Mouse (Mus musculus): ENCODE data around the gene Ube2d2b. TPM values are rescaled to one million over a fixed set of nuclear protein-coding genes. Genes with fewer than 3 reads are reported as not detected.

Gene Ube2d2b
- polyA plus RNA-seq, 1 experiment from 2014 or later = 0.26 TPM

- H3K4me1 ChIP-seq = no peaks in the 10 kb centered on the region
- no peaks in the 10 kb centered on the region for H3K9me3 ChIP-seq
- WGBS = 97% methylated on average over 1 of the region's 1 CpGs
Observed at GRCm38 (mm10) chr5:107822521-107822920, 7.4 kb upstream of the Ube2d2b start.

GRCm38 (mm10) chr5:107831351-107831750, 1.5 kb downstream of the Ube2d2b start:
- WGBS = 87% methylated on average over 3 of the region's 3 CpGs
- Histone ChIP-seq H3K27me3 (no peaks in the 10 kb centered on the region), H3K36me3 (replicated peaks) (peaks cover 7% of the 10 kb centered on the region)

More at GRCm38 (mm10) chr5:107822521-107822920, 7.4 kb upstream of the Ube2d2b start:
- Histone ChIP-seq H3K9ac (no peak overlapping the region), H3K4me2 (no peak overlapping the region), H3K27me3 (no peaks in the 10 kb centered on the region), H3K4me3 (replicated peaks) (no peak overlapping the region), H3K27ac (no peak overlapping the region), H3K36me3 (replicated peaks) (0 out of 2 replicates have a peak, but pooled peaks cover 2% of the 10 kb centered on the region)
- ATAC-seq (ENCODE audit: low FRiP score) = no peak

GRCm38 (mm10) chr5:107834287-107834686, 4.4 kb downstream of the Ube2d2b start:
- H3K4me2 ChIP-seq = no peak overlapping the region
- no peaks in the 10 kb centered on the region for H3K27me3 ChIP-seq
- H3K4me3 ChIP-seq (replicated peaks) = no peak overlapping the region
- 97% methylated on average over 1 of the region's 1 CpGs for WGBS
- peaks cover 7% of the 10 kb centered on the region for H3K36me3 ChIP-seq (replicated peaks)
- no peak overlapping the region for H3K27ac ChIP-seq
- H3K4me1 ChIP-seq = no peaks in the 10 kb centered on the region
- peaks cover 6% of the 10 kb centered on the region for H3K9me3 ChIP-seq
- ATAC-seq (ENCODE audit: low FRiP score) = no peak
- H3K9ac ChIP-seq = no peak overlapping the region

More at GRCm38 (mm10) chr5:107831351-107831750, 1.5 kb downstream of the Ube2d2b start:
- Histone ChIP-seq H3K4me2 (no peak overlapping the region), H3K4me1 (no peaks in the 10 kb centered on the region), H3K27ac (no peak overlapping the region), H3K4me3 (replicated peaks) (no peak overlapping the region), H3K9me3 (peaks cover 6% of the 10 kb centered on the region), H3K9ac (no peak overlapping the region)
- no peak for ATAC-seq (ENCODE audit: low FRiP score)

GRCm38 (mm10) chr5:107838891-107839644, 9.2 kb downstream of the Ube2d2b start:
- 78% methylated on average over 3 of the region's 3 CpGs for WGBS
- ATAC-seq (ENCODE audit: low FRiP score) = no peak

GRCm38 (mm10) chr5:107840549-107841238, 10.8 kb downstream of the Ube2d2b start:
- H3K9ac ChIP-seq = no peak overlapping the region
- H3K4me1 ChIP-seq = no peaks in the 10 kb centered on the region
- no peak for ATAC-seq (ENCODE audit: low FRiP score)
- H3K36me3 ChIP-seq (replicated peaks) = peaks cover 4% of the 10 kb centered on the region; the same call in 1 of the 2 replicates
- no peak overlapping the region for H3K4me2 ChIP-seq
- no peak overlapping the region for H3K4me3 ChIP-seq (replicated peaks)
- no peaks in the 10 kb centered on the region for H3K27me3 ChIP-seq
- no peaks in the 10 kb centered on the region for H3K9me3 ChIP-seq
- WGBS = 93% methylated on average over 5 of the region's 5 CpGs
- no peak overlapping the region for H3K27ac ChIP-seq

More at GRCm38 (mm10) chr5:107838891-107839644, 9.2 kb downstream of the Ube2d2b start:
- no peak overlapping the region for H3K27ac ChIP-seq
- no peaks in the 10 kb centered on the region for H3K4me1 ChIP-seq
- H3K9ac ChIP-seq = no peak overlapping the region
- no peak overlapping the region for H3K4me3 ChIP-seq (replicated peaks)
- H3K27me3 ChIP-seq = no peaks in the 10 kb centered on the region
- H3K4me2 ChIP-seq = no peak overlapping the region
- H3K9me3 ChIP-seq = no peaks in the 10 kb centered on the region
- peaks cover 4% of the 10 kb centered on the region; the same call in 1 of the 2 replicates for H3K36me3 ChIP-seq (replicated peaks)

- ATAC-seq (ENCODE audit: low FRiP score) = no peak
- 81% methylated on average over 5 of the region's 5 CpGs for WGBS
- Histone ChIP-seq H3K36me3 (replicated peaks) (no peaks in the 10 kb centered on the region), H3K27ac (no peak overlapping the region), H3K4me2 (no peak overlapping the region), H3K9me3 (no peaks in the 10 kb centered on the region; the same call in 1 of the 2 replicates), H3K4me1 (peaks cover 3% of the 10 kb centered on the region; the same call in 1 of the 2 replicates), H3K27me3 (no peaks in the 10 kb centered on the region), H3K9ac (no peak overlapping the region), H3K4me3 (replicated peaks) (no peak overlapping the region)
Observed at GRCm38 (mm10) chr5:107847349-107847748, 17.4 kb downstream of the Ube2d2b start.

- peaks cover 3% of the 10 kb centered on the region; the same call in 1 of the 2 replicates for H3K4me1 ChIP-seq
- H3K36me3 ChIP-seq (replicated peaks) = no peaks in the 10 kb centered on the region
- ATAC-seq (ENCODE audit: low FRiP score) = no peak
- H3K4me3 ChIP-seq (replicated peaks) = no peak overlapping the region
- H3K27ac ChIP-seq = no peak overlapping the region
- H3K27me3 ChIP-seq = no peaks in the 10 kb centered on the region
- H3K9me3 ChIP-seq = no peaks in the 10 kb centered on the region; the same call in 1 of the 2 replicates
- 94% methylated on average over 2 of the region's 2 CpGs for WGBS
- H3K9ac ChIP-seq = no peak overlapping the region
- H3K4me2 ChIP-seq = no peak overlapping the region
Observed at GRCm38 (mm10) chr5:107847817-107848216, 17.9 kb downstream of the Ube2d2b start.

- no peak overlapping the region for H3K4me2 ChIP-seq
- no peak overlapping the region for H3K27ac ChIP-seq
- ATAC-seq (ENCODE audit: low FRiP score) = no peak
- no peaks in the 10 kb centered on the region; the same call in 1 of the 2 replicates for H3K9me3 ChIP-seq
- H3K36me3 ChIP-seq (replicated peaks) = no peaks in the 10 kb centered on the region
- no peaks in the 10 kb centered on the region for H3K27me3 ChIP-seq
- no peak overlapping the region for H3K9ac ChIP-seq
- H3K4me1 ChIP-seq = peaks cover 7% of the 10 kb centered on the region
- WGBS = 85% methylated on average over 4 of the region's 4 CpGs
- H3K4me3 ChIP-seq (replicated peaks) = no peak overlapping the region
Observed at GRCm38 (mm10) chr5:107848964-107849363, 19.1 kb downstream of the Ube2d2b start.

GRCm38 (mm10) chr5:107853807-107854206, 23.9 kb downstream of the Ube2d2b start:
- H3K9me3 ChIP-seq = no peaks in the 10 kb centered on the region; the same call in 1 of the 2 replicates
- no peak for ATAC-seq (ENCODE audit: low FRiP score)
- no peak overlapping the region for H3K27ac ChIP-seq
- no peaks in the 10 kb centered on the region for H3K27me3 ChIP-seq
- H3K9ac ChIP-seq = no peak overlapping the region
- no peaks in the 10 kb centered on the region for H3K36me3 ChIP-seq (replicated peaks)
- no peak overlapping the region for H3K4me3 ChIP-seq (replicated peaks)
- H3K4me2 ChIP-seq = no peak overlapping the region
- peaks cover 12% of the 10 kb centered on the region for H3K4me1 ChIP-seq
- 21% methylated on average over 6 of the region's 6 CpGs for WGBS

GRCm38 (mm10) chr5:107854556-107854955, 24.7 kb downstream of the Ube2d2b start:
- ATAC-seq (ENCODE audit: low FRiP score) = no peak
- no peaks in the 10 kb centered on the region; the same call in 1 of the 2 replicates for H3K9me3 ChIP-seq
- no peak overlapping the region for H3K4me2 ChIP-seq
- H3K4me3 ChIP-seq (replicated peaks) = no peak overlapping the region
- H3K9ac ChIP-seq = no peak overlapping the region
- no peaks in the 10 kb centered on the region for H3K36me3 ChIP-seq (replicated peaks)
- peaks cover 10% of the 10 kb centered on the region for H3K4me1 ChIP-seq
- H3K27me3 ChIP-seq = no peaks in the 10 kb centered on the region
- 74% methylated on average over 3 of the region's 3 CpGs for WGBS
- no peak overlapping the region for H3K27ac ChIP-seq

GRCm38 (mm10) chr5:107855546-107855945, 25.6 kb downstream of the Ube2d2b start:
- no peak overlapping the region for H3K4me3 ChIP-seq (replicated peaks)
- ATAC-seq (ENCODE audit: low FRiP score) = no peak
- H3K36me3 ChIP-seq (replicated peaks) = no peaks in the 10 kb centered on the region
- H3K4me1 ChIP-seq = peaks cover 10% of the 10 kb centered on the region
- H3K4me2 ChIP-seq = no peak overlapping the region
- no peaks in the 10 kb centered on the region for H3K9me3 ChIP-seq
- H3K27ac ChIP-seq = no peak overlapping the region
- 94% methylated on average over 2 of the region's 2 CpGs for WGBS
- no peaks in the 10 kb centered on the region for H3K27me3 ChIP-seq
- H3K9ac ChIP-seq = no peak overlapping the region

- Histone ChIP-seq H3K4me1 (peaks cover 6% of the 10 kb centered on the region), H3K27me3 (no peaks in the 10 kb centered on the region), H3K9ac (no peak overlapping the region), H3K36me3 (replicated peaks) (no peaks in the 10 kb centered on the region), H3K4me3 (replicated peaks) (no peak overlapping the region), H3K4me2 (no peak overlapping the region), H3K9me3 (no peaks in the 10 kb centered on the region), H3K27ac (no peak overlapping the region)
- WGBS = 49% methylated on average over 2 of the region's 2 CpGs
- no peak for ATAC-seq (ENCODE audit: low FRiP score)
Observed at GRCm38 (mm10) chr5:107858963-107859362, 29.1 kb downstream of the Ube2d2b start.

Data from forebrain, embryonic 12.5 days (tissue).